Mouse (Mus musculus) T-helper 17 cell (primary cell): ENCODE data around the gene Wdtc1.

ENCODE experiments used
- in situ Hi-C, 2 experiments: fragments of 300-600 bp; cut with MboI, MseI; formaldehyde crosslinking; loops; 1 replicate in 1 of 2; 2 replicates in 1 of 2; pipeline ENCODE4 v1.15.1; 2025; ENCODE audit warnings: high pct_unique_total_duplicates in 2 of 2

The Wdtc1 gene

DNA sequence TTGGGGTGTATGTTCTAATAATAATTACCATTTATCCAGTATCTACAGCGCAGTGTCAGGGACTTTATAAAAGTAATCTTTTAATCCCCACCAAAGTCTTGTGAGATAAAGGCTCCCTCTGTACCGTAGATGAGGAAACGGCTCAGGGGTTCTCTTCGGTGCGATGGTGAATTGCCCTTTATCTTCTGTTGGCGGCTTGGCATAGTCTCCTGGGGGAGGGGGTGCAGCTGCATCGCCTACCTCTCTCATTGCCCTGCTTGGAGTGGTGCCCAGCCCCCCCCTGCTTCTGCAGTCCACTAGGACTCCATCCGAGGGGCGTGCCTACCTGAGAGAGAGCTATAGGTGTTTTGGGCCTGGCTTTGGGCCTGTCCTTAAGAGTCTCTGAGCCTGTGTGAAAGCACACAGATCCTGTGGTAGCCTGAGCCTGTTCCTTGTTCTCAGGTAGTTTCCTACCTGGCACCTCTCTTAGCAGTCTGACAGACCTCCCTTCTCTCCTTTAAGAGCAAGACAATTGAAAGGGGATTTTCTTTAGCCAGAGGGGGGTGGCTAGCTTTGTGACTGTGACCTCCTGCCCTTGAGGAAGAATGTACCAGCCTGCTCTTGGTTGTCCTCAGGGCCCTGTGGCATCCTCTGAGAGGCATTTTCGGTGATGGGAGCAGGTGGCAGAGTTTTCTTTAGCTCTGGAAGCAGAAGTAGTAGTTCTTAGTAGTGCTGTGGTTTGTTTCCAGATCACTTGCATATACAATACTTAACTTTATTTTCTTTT, 22.7 kb upstream of the Wdtc1 start:
- in situ Hi-C loops: no loop called here

DNA sequence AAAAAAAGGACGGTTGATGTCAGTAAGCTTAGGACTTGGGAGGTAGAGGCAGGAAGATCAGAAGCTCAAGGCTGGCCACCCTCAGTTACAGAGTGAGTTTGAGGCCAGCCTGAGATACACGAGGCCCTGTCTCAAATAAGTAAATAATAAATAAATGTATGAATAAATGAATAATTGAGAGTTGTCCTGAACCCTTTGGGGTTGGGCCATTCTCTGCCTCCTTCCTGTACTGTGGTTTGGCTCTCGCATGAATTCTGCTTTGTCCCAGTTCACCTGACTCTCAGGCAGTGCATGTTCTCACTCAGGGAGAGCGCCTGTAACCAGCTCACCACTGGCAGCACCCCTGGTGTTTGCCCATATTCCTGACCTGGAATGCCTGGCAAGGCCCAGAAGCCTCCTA, 20.7 kb upstream of the Wdtc1 start:
- in situ Hi-C loops: no loop called here

GRCm38 (mm10) chr4:133372278-133372665, 19.0 kb upstream of the Wdtc1 start:
- in situ Hi-C loops: no loop called here

GRCm38 (mm10) chr4:133371621-133372277, 18.5 kb upstream of the Wdtc1 start:
- in situ Hi-C loops: no loop called here

DNA sequence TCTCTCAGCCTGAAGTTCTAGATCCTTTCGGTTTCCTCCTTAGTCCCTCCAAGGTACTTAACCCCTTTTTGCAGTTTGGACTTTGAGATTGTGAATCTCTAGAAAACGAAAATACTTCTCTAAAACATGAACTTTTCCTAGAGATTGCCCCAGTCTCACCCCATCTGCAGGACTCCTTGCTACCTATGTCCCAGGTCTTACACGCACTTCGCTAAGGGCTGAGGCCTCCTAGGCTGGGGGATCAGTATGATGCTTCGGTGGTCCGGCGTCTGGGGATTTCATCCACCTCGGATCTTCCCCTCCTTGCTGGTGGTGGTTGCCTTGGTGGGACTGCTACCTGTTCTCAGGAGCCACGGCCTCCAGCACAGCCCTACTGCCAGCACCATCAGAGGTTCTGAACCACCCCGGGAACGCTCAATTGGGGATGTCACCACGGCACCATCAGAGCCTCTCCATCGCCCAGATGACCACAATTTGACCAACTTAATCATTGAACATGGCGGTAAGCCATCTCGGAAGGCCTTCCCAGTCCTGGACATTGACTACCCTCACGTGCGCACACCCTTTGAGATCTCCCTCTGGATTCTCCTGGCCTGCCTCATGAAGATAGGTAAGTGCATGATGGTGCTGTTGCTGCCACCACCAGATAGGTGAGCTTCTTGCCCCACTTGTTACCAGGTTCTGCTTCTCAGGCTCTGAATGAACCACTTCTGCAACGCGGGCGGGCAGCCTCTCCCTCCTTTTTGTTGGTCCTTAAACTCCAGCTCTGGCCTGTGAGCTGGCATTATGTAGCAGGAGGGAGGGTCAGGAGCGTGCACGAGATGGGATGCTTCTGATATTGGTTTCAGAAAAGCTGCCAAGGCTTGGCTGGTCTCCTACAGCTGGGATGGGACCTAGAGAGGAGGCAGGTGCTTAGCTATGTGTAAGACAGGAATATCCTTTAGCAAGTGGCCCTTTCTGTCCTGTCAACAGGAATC, 17.3 kb upstream of the Wdtc1 start:
- in situ Hi-C loops: no loop called here

DNA sequence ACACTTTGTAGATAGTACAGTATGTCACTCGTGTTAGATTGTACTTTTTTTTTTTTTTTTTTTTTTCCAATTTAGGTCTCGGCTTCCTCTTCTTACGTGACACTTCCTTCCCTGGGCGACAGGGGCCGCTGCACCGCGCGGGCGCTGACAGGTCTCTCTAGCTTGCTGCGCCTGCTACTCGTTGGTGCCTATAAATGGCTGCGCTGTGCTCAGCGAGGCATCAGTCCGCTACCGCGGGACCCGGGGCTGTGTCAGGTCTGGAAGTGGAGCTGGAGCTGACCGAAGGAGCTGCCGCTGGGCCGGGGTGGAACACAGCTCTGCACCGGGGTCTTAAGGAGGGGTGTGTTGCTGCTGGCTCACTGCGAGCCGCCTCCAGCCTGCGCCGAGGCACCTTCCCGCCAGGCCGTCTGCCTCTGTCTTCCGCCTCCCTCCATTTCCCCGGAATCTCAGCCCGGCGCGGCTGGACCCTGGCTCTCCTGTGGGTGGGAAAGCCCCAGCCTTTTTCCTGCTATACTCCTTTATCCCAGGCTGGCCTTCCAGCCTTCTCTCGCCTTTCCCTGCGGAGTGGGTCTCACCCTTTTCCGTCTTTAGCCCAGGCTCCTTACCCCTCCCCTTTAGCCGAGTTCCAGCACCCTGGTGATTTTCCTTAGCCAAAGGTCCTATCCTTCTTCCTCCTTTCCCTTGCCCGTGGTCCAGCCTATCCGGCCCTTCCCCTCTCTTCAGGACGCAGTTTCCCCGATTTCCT, 16.4 kb upstream of the Wdtc1 start, which contains the start of gene Slc9a1:
Gene Slc9a1, plus strand, starts transcription at position 154 of the 745 bp plus-strand sequence.
- in situ Hi-C loops: no loop called here

GRCm38 (mm10) chr4:133354641-133355040, 1.4 kb upstream of the Wdtc1 start:
- in situ Hi-C loops: no loop called here

DNA sequence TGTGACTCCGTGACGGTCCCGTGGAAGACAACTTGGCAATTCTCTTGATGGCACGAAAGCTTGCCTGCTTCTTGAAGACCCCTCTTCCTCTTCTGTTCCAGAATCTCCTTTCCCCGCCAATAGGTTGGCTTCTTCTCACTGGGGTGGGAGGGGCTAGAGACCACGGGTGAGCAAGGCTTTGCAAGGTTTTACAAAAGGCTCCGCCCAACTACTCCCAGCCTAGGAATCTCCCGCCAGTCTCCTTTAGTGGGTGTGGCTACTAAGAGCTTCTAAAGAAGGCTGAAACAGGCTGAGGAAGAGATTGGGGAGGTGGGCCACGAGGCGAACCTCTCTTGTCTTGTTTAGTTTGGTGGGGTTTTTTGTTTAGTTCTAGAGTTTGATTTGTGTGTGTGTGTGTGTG, 484 bp downstream of the Wdtc1 start:
- in situ Hi-C loops: no loop called here

GRCm38 (mm10) chr4:133348051-133348775, 5.1 kb downstream of the Wdtc1 start:
- in situ Hi-C loops: loop anchor here in 1 of 2 experiments (5.0 kb wide), 2 partner anchors 41 to 74 kb away; no protein-coding TSS in a partner anchor

- in situ Hi-C loops: loop anchor here in 1 of 2 experiments (5.0 kb wide), 2 partner anchors 40 to 75 kb away; no protein-coding TSS in a partner anchor
Measured at GRCm38 (mm10) chr4:133347624-133348023, 5.7 kb downstream of the Wdtc1 start.

- in situ Hi-C loops: loop anchor here in 1 of 2 experiments (5.0 kb wide), 2 partner anchors 39 to 76 kb away; no protein-coding TSS in a partner anchor
Measured at GRCm38 (mm10) chr4:133346577-133346976, 6.7 kb downstream of the Wdtc1 start.

DNA sequence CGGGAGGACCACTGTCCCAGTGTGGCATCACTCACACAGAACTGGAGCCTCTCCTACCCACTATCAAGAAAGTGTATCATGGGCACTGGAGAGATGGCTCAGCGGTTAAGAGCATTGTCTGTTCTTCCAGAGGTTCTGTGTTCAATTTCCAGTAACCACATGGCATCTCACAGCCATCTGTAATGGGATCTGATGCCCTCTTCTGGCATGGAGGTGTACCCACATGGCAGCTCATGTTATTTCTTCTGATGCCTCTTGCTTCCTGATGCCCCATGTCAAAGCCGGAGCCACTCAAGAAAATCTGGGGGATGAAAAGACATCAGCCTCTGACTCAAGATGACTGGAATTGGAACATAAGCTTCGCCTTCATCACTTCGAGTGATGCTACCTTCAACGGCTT, 7.6 kb downstream of the Wdtc1 start:
- in situ Hi-C loops: loop anchor here in 1 of 2 experiments (5.0 kb wide), 2 partner anchors 38 to 77 kb away; no protein-coding TSS in a partner anchor

- in situ Hi-C loops: no loop called here
Measured at GRCm38 (mm10) chr4:133344112-133344511, 9.2 kb downstream of the Wdtc1 start.

DNA sequence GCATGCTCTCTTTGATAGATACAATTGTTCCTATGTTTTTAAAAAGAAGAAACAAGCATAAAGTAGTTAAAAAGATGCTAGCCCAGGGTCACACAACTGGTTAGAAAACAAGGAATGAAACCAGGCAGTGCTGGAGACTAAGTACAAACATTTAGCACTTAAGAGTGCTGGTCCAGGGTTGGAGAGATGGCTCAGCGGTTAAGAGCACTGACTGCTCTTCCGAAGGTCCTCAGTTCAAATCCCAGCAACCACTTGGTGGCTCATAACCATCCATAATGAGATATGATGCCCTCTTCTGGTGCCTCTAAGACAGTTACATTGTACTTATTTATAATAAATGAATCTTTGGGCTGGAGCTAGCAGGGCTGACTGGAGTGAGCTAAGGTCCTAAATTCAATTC, 13.1 kb downstream of the Wdtc1 start:
- in situ Hi-C loops: no loop called here

DNA sequence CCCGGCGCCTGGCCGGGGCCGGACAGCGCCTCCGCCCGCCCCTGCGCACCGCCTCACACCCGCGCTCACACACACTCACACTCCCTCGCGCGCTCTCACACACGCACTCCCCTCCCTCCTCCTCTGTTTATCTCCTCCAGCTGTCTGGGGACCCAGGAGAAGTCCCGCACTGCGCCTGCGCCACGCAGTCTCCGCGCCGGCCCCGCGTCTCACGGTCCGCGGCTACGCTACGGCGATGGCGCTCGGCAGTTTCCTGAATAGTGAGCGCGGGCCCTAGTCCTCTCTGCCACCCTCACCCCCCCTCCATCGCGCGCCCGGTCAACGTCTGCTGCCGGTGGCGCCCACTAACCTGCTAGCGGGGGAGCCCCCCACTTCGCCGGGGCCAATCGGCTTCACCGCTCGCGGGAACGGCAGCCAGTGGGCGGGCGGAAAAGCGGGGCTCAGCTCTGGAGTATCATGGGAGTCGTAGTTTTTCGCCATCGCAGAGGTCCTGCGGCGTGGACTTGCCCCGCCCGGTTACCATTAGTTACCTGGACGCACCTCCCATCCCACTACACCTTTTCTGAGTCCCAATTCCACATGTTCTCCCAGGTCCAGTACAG, 14.0 kb downstream of the Wdtc1 start:
- in situ Hi-C loops: no loop called here

GRCm38 (mm10) chr4:133338521-133339095, 14.7 kb downstream of the Wdtc1 start:
- in situ Hi-C loops: no loop called here

DNA sequence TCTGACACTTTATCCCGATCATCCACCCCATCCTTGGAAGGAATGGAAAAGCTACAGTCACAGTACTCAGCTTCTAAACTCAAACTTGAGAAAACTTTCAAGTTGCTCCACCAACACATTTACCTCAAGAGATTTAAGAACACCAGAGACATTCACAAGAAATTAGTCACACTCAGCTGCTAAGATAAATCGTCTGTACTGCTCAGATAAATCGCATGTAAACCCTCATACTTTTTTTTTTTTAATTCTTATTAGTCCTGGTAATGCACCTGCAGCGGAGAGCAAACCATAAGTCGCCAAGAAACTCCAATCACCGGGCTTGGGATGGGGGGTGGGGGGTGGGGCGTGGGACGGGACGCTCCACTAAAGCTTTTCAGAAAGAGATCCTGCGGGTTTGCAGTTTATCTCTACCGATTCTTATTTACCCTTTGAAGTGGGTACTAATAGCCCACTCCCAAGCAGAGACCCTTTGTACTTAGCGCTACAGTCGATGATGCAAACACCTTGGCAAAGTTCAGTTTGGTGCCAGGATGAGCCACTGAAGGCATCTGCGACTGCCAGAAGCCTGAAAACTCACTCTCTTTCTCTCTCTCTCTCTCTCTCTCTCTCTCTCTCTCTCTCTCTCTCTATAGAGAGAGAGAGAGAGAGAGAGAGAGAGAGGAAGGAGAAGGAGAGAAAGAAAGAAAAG, 15.3 kb downstream of the Wdtc1 start:
- in situ Hi-C loops: no loop called here

DNA sequence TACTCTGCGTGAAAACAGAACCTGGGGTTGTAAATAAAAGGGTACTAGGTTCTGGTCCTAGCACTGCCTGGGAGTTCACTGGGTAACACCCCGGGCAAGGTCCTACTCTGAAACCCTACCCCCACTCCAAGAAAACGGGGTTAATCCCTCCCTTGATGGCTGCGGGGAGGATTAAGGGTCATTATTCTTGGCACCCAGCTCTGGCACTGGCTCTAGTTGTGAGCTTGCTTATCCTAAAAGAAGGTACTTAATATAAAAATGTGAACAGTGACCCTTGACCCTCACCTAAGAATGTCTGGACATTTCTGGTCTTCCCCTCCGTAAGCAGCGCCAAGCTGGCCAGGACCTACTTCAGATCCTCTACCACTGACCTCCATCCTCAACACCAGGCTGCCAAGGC, 20.0 kb downstream of the Wdtc1 start:
- in situ Hi-C loops: no loop called here

DNA sequence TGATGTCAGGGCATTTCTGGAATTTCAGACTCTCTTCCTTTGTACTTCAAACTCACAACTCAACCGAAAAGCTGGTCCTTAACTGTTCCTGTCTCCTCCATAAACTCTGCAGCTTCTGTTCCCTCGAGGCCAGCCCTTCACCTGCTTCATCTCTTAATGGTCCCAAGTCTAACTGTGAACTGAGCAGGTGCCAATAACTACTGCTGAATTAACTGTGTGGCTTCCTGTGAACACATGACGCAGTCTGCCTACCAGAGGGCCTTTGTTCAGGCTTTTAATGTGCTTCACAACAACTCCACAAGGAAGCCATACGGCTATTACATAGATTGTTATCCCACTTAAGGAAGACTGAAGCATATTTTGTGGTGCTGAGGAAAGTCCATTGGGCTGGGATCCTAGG, 23.0 kb downstream of the Wdtc1 start:
- in situ Hi-C loops: no loop called here
